Mouse (Mus musculus): ENCODE results near the gene Epn2. TPM values are rescaled to one million over a fixed set of nuclear protein-coding genes. Genes with fewer than 3 reads are reported as not detected.

Epn2 gene
- polyA plus RNA-seq, 2 experiments, result 1.7 to 1.9 TPM

GRCm38 (mm10) chr11:61486458-61487219 lies 92.8 kb downstream of the Epn2 start:
- no peaks in the 10 kb centered on the region for H3K4me1 ChIP-seq (replicated peaks; ENCODE audit: control insufficient read depth in 2 of 2, insufficient read depth in 2 of 2, low read length in 1 of 2)
- no peaks in the 10 kb centered on the region for H3K36me3 ChIP-seq (replicated peaks; ENCODE audit: control insufficient read depth, insufficient read depth, low read depth)
- no peak overlapping the region for H3K27ac ChIP-seq
- 79% methylated on average over 14 of the region's 14 CpGs for WGBS (ENCODE audit: insufficient replicate concordance)
- H3K27me3 ChIP-seq (ENCODE audit: control insufficient read depth, insufficient read depth, low read length), result no peaks in the 10 kb centered on the region
- no peak overlapping the region for H3K4me3 ChIP-seq (ENCODE audit: insufficient read depth in 1 of 2, low read depth in 2 of 2, low read length in 2 of 2)
- no peak for DNase-seq (ENCODE audit: low read depth in 3 of 3, low spot score in 3 of 3)
- no peaks in the 10 kb centered on the region for H3K9me3 ChIP-seq (ENCODE audit: control insufficient read depth, low read length)
- TF ChIP-seq CTCF (IDR thresholded peaks at IDR 0.05; ENCODE audit: low read depth), result no peak
- TF ChIP-seq EP300 (IDR thresholded peaks at IDR 0.05; ENCODE audit: low read depth), result no peak
- H3K9ac ChIP-seq (replicated peaks), result no peak overlapping the region
- H3K4me2 ChIP-seq (ENCODE audit: low read depth), result no peak overlapping the region
- no peak for ATAC-seq (ENCODE audit: insufficient read depth)

GRCm38 (mm10) chr11:61485541-61486457 lies 93.7 kb downstream of the Epn2 start:
- TF ChIP-seq EP300 (IDR thresholded peaks at IDR 0.05; ENCODE audit: low read depth) (no peak), CTCF (IDR thresholded peaks at IDR 0.05; ENCODE audit: low read depth) (no peak)
- H3K36me3 ChIP-seq (replicated peaks; ENCODE audit: control insufficient read depth, insufficient read depth, low read depth), result no peaks in the 10 kb centered on the region
- DNase-seq (ENCODE audit: low read depth in 3 of 3, low spot score in 3 of 3), result no peak
- no peak overlapping the region for H3K9ac ChIP-seq (replicated peaks)
- no peak for ATAC-seq (ENCODE audit: insufficient read depth)
- H3K27me3 ChIP-seq (ENCODE audit: control insufficient read depth, insufficient read depth, low read length), result no peaks in the 10 kb centered on the region
- H3K27ac ChIP-seq, result no peak overlapping the region
- H3K4me1 ChIP-seq (replicated peaks; ENCODE audit: control insufficient read depth in 2 of 2, insufficient read depth in 2 of 2, low read length in 1 of 2), result no peaks in the 10 kb centered on the region
- H3K4me3 ChIP-seq (ENCODE audit: insufficient read depth in 1 of 2, low read depth in 2 of 2, low read length in 2 of 2), result no peak overlapping the region
- H3K9me3 ChIP-seq (ENCODE audit: control insufficient read depth, low read length), result no peaks in the 10 kb centered on the region
- WGBS (ENCODE audit: insufficient replicate concordance), result 72% methylated on average over 22 of the region's 22 CpGs
- no peak overlapping the region for H3K4me2 ChIP-seq (ENCODE audit: low read depth)

GRCm38 (mm10) chr11:61484613-61485540 lies 94.6 kb downstream of the Epn2 start, which contains the start of gene Mfap4:
Mfap4 (plus strand) TSS chr11:61485431.
- no peak for DNase-seq (ENCODE audit: low read depth in 3 of 3, low spot score in 3 of 3)
- H3K4me3 ChIP-seq (ENCODE audit: insufficient read depth in 1 of 2, low read depth in 2 of 2, low read length in 2 of 2), result no peak within 1 kb of the TSS
- H3K27me3 ChIP-seq (ENCODE audit: control insufficient read depth, insufficient read depth, low read length), result no peaks in the 10 kb centered on the region
- H3K9me3 ChIP-seq (ENCODE audit: control insufficient read depth, low read length), result no peaks in the 10 kb centered on the region
- 49% methylated on average over 20 of the region's 20 CpGs for WGBS (ENCODE audit: insufficient replicate concordance)
- no peak for ATAC-seq (ENCODE audit: insufficient read depth)
- TF ChIP-seq EP300 (IDR thresholded peaks at IDR 0.05; ENCODE audit: low read depth) (no peak), CTCF (IDR thresholded peaks at IDR 0.05; ENCODE audit: low read depth) (no peak)
- H3K36me3 ChIP-seq (replicated peaks; ENCODE audit: control insufficient read depth, insufficient read depth, low read depth), result no peaks in the 10 kb centered on the region
- H3K4me1 ChIP-seq (replicated peaks; ENCODE audit: control insufficient read depth in 2 of 2, insufficient read depth in 2 of 2, low read length in 1 of 2), result no peaks in the 10 kb centered on the region
- H3K27ac ChIP-seq, result no peak within 1 kb of the TSS
- no peak within 1 kb of the TSS for H3K9ac ChIP-seq (replicated peaks)
- no peak within 1 kb of the TSS for H3K4me2 ChIP-seq (ENCODE audit: low read depth)

- no peaks in the 10 kb centered on the region for H3K27me3 ChIP-seq (ENCODE audit: control insufficient read depth, insufficient read depth, low read length)
- H3K4me2 ChIP-seq (ENCODE audit: low read depth), result no peak overlapping the region
- no peak overlapping the region for H3K27ac ChIP-seq
- H3K9me3 ChIP-seq (ENCODE audit: control insufficient read depth, low read length), result no peaks in the 10 kb centered on the region
- no peaks in the 10 kb centered on the region for H3K4me1 ChIP-seq (replicated peaks; ENCODE audit: control insufficient read depth in 2 of 2, insufficient read depth in 2 of 2, low read length in 1 of 2)
- H3K4me3 ChIP-seq (ENCODE audit: insufficient read depth in 1 of 2, low read depth in 2 of 2, low read length in 2 of 2), result no peak overlapping the region
- DNase-seq (ENCODE audit: low read depth in 3 of 3, low spot score in 3 of 3) (no peak), ATAC-seq (ENCODE audit: insufficient read depth) (no peak)
- TF ChIP-seq CTCF (IDR thresholded peaks at IDR 0.05; ENCODE audit: low read depth) (no peak), EP300 (IDR thresholded peaks at IDR 0.05; ENCODE audit: low read depth) (no peak)
- no peak overlapping the region for H3K9ac ChIP-seq (replicated peaks)
- no peaks in the 10 kb centered on the region for H3K36me3 ChIP-seq (replicated peaks; ENCODE audit: control insufficient read depth, insufficient read depth, low read depth)
- WGBS (ENCODE audit: insufficient replicate concordance), result 40% methylated on average over 10 of the region's 10 CpGs
Measured at GRCm38 (mm10) chr11:61484256-61484612, 95.3 kb downstream of the Epn2 start.
